Mouse (Mus musculus) liver, adult 2 months (tissue): Measurements from ENCODE around the gene Gas6.

Experiments used
- CTCF ChIP-seq: fragments of 200-500 bp; IDR thresholded peaks from 2 replicates; pipeline ENCODE4 v1.5.1; 2011; ENCODE audit warnings: low read depth, low read length, control low read depth
- POLR2A ChIP-seq: fragments of 200-500 bp; IDR thresholded peaks from 2 replicates; pipeline ENCODE4 v1.6.1; 2011; ENCODE audit warnings: low read length, control low read depth; ENCODE audit not compliant: insufficient read depth; ENCODE audit errors: extremely low read depth

DNA sequence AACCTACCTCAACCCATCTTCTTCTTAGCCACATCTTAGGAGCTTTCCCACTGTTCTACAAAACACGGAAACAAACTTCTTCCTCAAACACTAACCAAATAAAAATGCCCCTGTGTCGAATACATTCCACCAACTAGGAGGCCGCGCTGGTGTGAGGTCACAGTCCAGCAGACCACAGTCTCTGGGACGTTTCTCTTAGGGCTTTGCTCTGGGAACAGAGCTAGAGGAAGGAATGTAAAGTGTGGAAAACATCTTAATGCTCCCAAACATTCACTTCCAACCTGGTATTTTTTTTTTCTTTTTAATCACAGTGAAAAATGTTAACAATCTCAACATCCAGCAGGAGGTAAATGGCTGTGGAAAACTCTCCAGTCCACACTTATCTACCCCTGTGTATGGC lies 22.4 kb upstream of the Gas6 start:
- TF ChIP-seq CTCF (no peak), POLR2A (no peak)
